Mouse (Mus musculus) E14TG2a.4 (cell line): Measurements from ENCODE around the gene Igfals.

ENCODE experiments used
- CTCF ChIP-seq: conservative IDR thresholded peaks from 2 replicates; pipeline ENCODE4 v1.5.1; 2014; ENCODE audit warnings: low read length
- NANOG ChIP-seq: IDR thresholded peaks from 2 replicates; pipeline ENCODE4 v1.6.1; 2014; ENCODE audit warnings: borderline replicate concordance, low read length, mixed read lengths

GRCm38 (mm10) chr17:24873695-24874404 is 8.1 kb downstream of the Igfals start:
- TF ChIP-seq CTCF, result no peak
- TF ChIP-seq NANOG, result no peak
